Mouse (Mus musculus): ENCODE measurements around the gene Psmd1.

DNA sequence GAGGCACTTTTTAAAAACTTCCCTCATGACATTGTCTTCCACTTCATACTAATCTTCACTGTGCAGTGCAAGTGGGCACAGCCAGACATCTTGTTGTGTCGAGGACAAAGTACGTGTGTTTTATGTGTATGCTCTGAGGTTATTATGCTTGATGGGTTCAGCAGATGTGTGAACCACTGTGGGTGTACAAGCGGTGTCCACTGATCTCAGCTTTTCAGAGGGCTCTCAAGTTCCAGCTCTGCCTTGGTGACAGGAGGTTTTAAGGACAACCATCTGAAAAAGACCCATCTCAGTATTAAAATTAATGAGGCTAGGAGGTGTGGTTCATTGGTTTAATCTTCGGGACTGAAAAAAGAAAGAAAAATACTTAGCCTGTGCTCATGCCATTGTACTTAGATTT lies 55.4 kb downstream of the Psmd1 start:
- TF ChIP-seq CTCF (IDR thresholded peaks at IDR 0.05; ENCODE audit: low read depth, low read length) (no peak), GATA1 (IDR thresholded peaks at IDR 0.05; ENCODE audit: borderline replicate concordance, low read length) (no peak), TAL1 (conservative IDR thresholded peaks at IDR 0.05; ENCODE audit: low read depth, low read length) (no peak), GATA2 (IDR thresholded peaks at IDR 0.05; ENCODE audit: borderline replicate concordance, low read depth, low read length) (no peak)

Measured in G1E (cell line).